Mouse (Mus musculus): Measurements from ENCODE around the gene Timp3. TPM values are rescaled to one million over a fixed set of nuclear protein-coding genes. Genes with fewer than 3 reads are reported as not detected.

Timp3 gene
- polyA plus RNA-seq, 1 experiment: 14.1 TPM

DNA sequence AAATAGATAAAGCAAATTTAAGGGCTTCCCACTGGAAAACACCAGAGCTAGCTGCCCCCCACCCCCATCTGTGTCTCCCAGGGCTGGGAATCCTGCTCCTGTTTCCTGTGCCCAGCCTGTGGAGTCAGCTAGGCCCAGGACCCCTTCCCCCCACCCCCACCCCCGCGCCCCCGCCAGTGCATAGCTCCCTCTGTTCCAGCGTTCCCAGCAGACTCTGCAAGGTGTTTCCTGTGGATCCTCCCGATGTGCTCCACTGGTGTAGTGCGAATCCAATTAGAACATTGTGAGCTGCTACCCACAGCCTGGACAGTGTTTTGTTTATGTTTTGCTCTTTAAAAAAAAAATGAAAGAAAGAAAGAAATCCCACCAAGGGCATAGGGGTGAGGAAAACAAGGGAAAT, 25.1 kb downstream of the Timp3 start:
- Histone ChIP-seq H3K27me3 (ENCODE audit: control insufficient read depth, insufficient read depth, low read length, poor library complexity, severe bottlenecking) (no peaks in the 10 kb centered on the region), H3K9ac (ENCODE audit: low read depth, poor library complexity, severe bottlenecking) (no peak overlapping the region), H3K4me1 (ENCODE audit: control insufficient read depth, insufficient read depth, low read length) (no peaks in the 10 kb centered on the region), H3K27ac (ENCODE audit: insufficient read depth, low read length) (no peak overlapping the region), H3K9me3 (replicated peaks; ENCODE audit: control insufficient read depth, insufficient read depth, low read length, poor library complexity, severe bottlenecking) (no peaks in the 10 kb centered on the region), H3K36me3 (ENCODE audit: control insufficient read depth, insufficient read depth, low read length, poor library complexity, severe bottlenecking) (no peaks in the 10 kb centered on the region), H3K4me3 (ENCODE audit: low read depth, low read length) (no peak overlapping the region)
- TF ChIP-seq EP300 (IDR thresholded peaks at IDR 0.05; ENCODE audit: insufficient read depth, low read depth, low read length) (no peak), CTCF (IDR thresholded peaks at IDR 0.05; ENCODE audit: low read depth, low read length) (no peak), POLR2A (IDR thresholded peaks at IDR 0.05; ENCODE audit: insufficient read depth, low read length) (no peak)

DNA sequence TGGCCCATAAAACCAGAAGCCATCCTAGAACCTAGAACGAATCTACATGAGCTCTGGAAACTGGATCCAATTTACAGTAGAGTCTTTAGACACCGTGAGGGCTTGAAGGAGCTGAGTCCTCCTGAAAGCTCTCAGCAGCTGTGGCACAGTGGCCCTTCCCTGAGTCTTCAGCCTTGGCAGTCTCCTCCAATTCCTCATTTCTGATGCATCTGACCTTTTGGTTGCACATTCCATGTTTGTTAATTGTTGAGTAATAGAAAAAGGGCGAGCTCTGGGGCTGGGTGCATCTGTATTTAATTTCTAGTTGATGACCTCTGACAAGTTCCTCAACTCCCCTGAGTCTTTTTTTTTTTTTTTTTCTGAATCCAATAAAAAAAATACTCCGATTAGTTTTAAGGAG, 28.0 kb downstream of the Timp3 start:
- H3K4me3 ChIP-seq (ENCODE audit: low read depth, low read length): no peak overlapping the region
- H3K36me3 ChIP-seq (ENCODE audit: control insufficient read depth, insufficient read depth, low read length, poor library complexity, severe bottlenecking): no peaks in the 10 kb centered on the region
- H3K27me3 ChIP-seq (ENCODE audit: control insufficient read depth, insufficient read depth, low read length, poor library complexity, severe bottlenecking): no peaks in the 10 kb centered on the region
- TF ChIP-seq EP300 (IDR thresholded peaks at IDR 0.05; ENCODE audit: insufficient read depth, low read depth, low read length) (no peak), CTCF (IDR thresholded peaks at IDR 0.05; ENCODE audit: low read depth, low read length) (no peak), POLR2A (IDR thresholded peaks at IDR 0.05; ENCODE audit: insufficient read depth, low read length) (no peak)
- H3K9me3 ChIP-seq (replicated peaks; ENCODE audit: control insufficient read depth, insufficient read depth, low read length, poor library complexity, severe bottlenecking): no peaks in the 10 kb centered on the region
- no peaks in the 10 kb centered on the region for H3K4me1 ChIP-seq (ENCODE audit: control insufficient read depth, insufficient read depth, low read length)
- no peak overlapping the region for H3K27ac ChIP-seq (ENCODE audit: insufficient read depth, low read length)
- H3K9ac ChIP-seq (ENCODE audit: low read depth, poor library complexity, severe bottlenecking): no peak overlapping the region

GRCm38 (mm10) chr10:86328691-86329090, 28.5 kb downstream of the Timp3 start:
- no peaks in the 10 kb centered on the region for H3K27me3 ChIP-seq (ENCODE audit: control insufficient read depth, insufficient read depth, low read length, poor library complexity, severe bottlenecking)
- H3K27ac ChIP-seq (ENCODE audit: insufficient read depth, low read length): no peak overlapping the region
- H3K9ac ChIP-seq (ENCODE audit: low read depth, poor library complexity, severe bottlenecking): no peak overlapping the region
- no peak overlapping the region for H3K4me3 ChIP-seq (ENCODE audit: low read depth, low read length)
- H3K36me3 ChIP-seq (ENCODE audit: control insufficient read depth, insufficient read depth, low read length, poor library complexity, severe bottlenecking): no peaks in the 10 kb centered on the region
- no peaks in the 10 kb centered on the region for H3K4me1 ChIP-seq (ENCODE audit: control insufficient read depth, insufficient read depth, low read length)
- H3K9me3 ChIP-seq (replicated peaks; ENCODE audit: control insufficient read depth, insufficient read depth, low read length, poor library complexity, severe bottlenecking): no peaks in the 10 kb centered on the region
- TF ChIP-seq CTCF (IDR thresholded peaks at IDR 0.05; ENCODE audit: low read depth, low read length) (no peak), EP300 (IDR thresholded peaks at IDR 0.05; ENCODE audit: insufficient read depth, low read depth, low read length) (no peak), POLR2A (IDR thresholded peaks at IDR 0.05; ENCODE audit: insufficient read depth, low read length) (no peak)

DNA sequence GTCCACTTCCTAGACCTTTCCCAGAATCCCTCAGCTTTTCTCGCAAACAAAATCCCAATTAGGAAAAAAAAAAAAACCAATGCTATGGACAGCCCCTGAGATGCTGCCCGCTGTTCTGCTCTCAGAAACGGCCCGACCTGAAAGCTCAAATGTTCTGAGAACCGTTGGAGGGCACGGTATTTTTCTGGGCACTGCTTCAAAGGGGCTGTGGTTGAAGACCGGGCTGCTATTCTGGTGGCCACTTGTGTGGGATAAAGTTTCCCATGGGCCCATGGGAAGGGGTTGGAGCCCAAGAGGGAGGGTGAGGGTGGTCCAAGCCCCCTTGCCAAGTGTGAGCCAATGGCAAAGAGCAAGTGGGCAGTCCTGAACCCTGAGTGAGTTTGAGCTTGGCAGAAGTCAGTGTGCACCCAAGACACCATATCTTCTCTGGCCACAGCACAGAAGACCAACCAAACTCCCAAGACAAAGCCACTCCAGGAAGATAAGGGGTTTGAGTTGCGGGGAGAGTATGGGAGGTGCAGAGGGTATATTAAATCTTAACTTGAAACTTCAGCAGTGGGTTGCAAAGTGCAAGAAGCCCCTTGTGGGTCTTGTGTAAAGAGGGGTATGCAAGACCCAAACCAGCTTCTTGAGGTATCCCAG, 29.2 kb downstream of the Timp3 start:
- TF ChIP-seq EP300 (IDR thresholded peaks at IDR 0.05; ENCODE audit: insufficient read depth, low read depth, low read length) (no peak), POLR2A (IDR thresholded peaks at IDR 0.05; ENCODE audit: insufficient read depth, low read length) (no peak), CTCF (IDR thresholded peaks at IDR 0.05; ENCODE audit: low read depth, low read length) (no peak)
- no peak overlapping the region for H3K9ac ChIP-seq (ENCODE audit: low read depth, poor library complexity, severe bottlenecking)
- H3K4me1 ChIP-seq (ENCODE audit: control insufficient read depth, insufficient read depth, low read length): no peaks in the 10 kb centered on the region

DNA sequence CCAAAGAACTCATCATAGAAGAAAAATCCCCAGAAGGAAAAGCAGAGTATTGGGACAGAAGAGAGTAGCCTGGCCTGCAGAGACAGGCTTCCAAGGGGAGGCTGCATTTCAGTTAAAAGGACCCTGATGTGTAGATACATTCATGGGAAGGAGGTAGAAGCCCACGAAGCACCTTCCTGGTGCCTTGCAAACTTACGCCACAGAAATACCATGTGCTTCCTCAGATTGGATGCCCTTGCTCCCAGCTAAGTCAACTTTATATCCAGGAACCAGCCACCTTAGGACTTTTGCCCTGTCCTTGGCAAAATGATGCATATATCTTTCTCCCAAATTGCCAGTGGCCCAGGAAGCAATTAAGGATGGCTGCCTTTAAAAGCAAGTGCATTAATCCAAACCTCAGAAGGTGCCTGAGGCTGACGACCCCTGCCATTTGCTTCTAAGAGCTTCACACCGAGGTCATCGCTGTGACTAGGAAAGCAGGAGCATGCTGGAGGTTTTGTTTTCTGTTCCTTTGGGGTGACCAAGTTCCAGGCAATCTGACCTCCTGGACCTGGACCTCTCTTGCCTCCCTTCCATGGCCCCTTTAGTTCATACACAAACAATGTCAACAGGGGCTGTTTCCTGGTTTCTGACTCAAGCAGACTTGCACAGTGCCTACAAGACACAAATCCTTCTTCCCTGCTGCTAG, 31.0 kb downstream of the Timp3 start:
- no peaks in the 10 kb centered on the region for H3K4me1 ChIP-seq (ENCODE audit: control insufficient read depth, insufficient read depth, low read length)
- no peak overlapping the region for H3K9ac ChIP-seq (ENCODE audit: low read depth, poor library complexity, severe bottlenecking)

More for the DNA sequence above, 29.2 kb downstream of the Timp3 start:
- no peaks in the 10 kb centered on the region for H3K27me3 ChIP-seq (ENCODE audit: control insufficient read depth, insufficient read depth, low read length, poor library complexity, severe bottlenecking)
- H3K4me3 ChIP-seq (ENCODE audit: low read depth, low read length): no peak overlapping the region
- H3K36me3 ChIP-seq (ENCODE audit: control insufficient read depth, insufficient read depth, low read length, poor library complexity, severe bottlenecking): no peaks in the 10 kb centered on the region
- H3K9me3 ChIP-seq (replicated peaks; ENCODE audit: control insufficient read depth, insufficient read depth, low read length, poor library complexity, severe bottlenecking): no peaks in the 10 kb centered on the region
- H3K27ac ChIP-seq (ENCODE audit: insufficient read depth, low read length): no peak overlapping the region

DNA sequence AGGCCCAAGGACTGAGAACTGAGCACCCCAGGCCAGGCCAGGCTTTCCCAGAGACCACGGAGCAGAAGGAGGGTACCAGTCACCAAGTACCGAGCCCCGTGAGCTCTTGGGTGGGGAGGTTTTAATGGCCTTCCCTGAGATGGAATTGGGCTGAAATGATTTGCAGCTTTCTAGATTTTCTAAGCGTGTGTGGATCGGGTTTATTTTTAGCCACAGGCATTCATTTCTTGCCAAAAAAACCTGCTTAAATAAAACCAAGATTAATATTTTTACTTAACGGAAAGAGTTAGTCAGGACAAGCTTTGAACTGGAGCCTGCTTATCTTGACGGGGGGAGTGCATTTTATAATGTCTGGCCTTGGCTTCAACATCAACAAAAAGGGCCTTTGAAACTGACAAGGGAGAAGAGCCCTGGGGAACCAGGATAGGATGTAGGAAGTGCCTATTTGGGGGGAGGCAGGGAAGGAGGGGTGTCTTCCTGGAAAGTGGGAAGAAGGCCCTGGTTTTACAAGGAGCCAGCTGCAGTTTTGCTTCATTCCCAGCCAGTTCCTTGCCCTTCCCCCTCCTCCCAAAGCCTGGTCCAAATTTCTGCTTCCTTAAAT, 31.6 kb downstream of the Timp3 start:
- no peaks in the 10 kb centered on the region for H3K27me3 ChIP-seq (ENCODE audit: control insufficient read depth, insufficient read depth, low read length, poor library complexity, severe bottlenecking)
- no peaks in the 10 kb centered on the region for H3K36me3 ChIP-seq (ENCODE audit: control insufficient read depth, insufficient read depth, low read length, poor library complexity, severe bottlenecking)
- H3K9ac ChIP-seq (ENCODE audit: low read depth, poor library complexity, severe bottlenecking): no peak overlapping the region
- H3K4me3 ChIP-seq (ENCODE audit: low read depth, low read length): no peak overlapping the region
- no peak overlapping the region for H3K27ac ChIP-seq (ENCODE audit: insufficient read depth, low read length)
- H3K9me3 ChIP-seq (replicated peaks; ENCODE audit: control insufficient read depth, insufficient read depth, low read length, poor library complexity, severe bottlenecking): no peaks in the 10 kb centered on the region; the same call in 1 of the 2 replicates
- no peaks in the 10 kb centered on the region for H3K4me1 ChIP-seq (ENCODE audit: control insufficient read depth, insufficient read depth, low read length)
- TF ChIP-seq EP300 (IDR thresholded peaks at IDR 0.05; ENCODE audit: insufficient read depth, low read depth, low read length) (no peak), POLR2A (IDR thresholded peaks at IDR 0.05; ENCODE audit: insufficient read depth, low read length) (no peak), CTCF (IDR thresholded peaks at IDR 0.05; ENCODE audit: low read depth, low read length) (no peak)

More for the DNA sequence above, 31.0 kb downstream of the Timp3 start:
- Histone ChIP-seq H3K27ac (ENCODE audit: insufficient read depth, low read length) (no peak overlapping the region), H3K9me3 (replicated peaks; ENCODE audit: control insufficient read depth, insufficient read depth, low read length, poor library complexity, severe bottlenecking) (no peaks in the 10 kb centered on the region; the same call in 1 of the 2 replicates), H3K27me3 (ENCODE audit: control insufficient read depth, insufficient read depth, low read length, poor library complexity, severe bottlenecking) (no peaks in the 10 kb centered on the region), H3K4me3 (ENCODE audit: low read depth, low read length) (no peak overlapping the region), H3K36me3 (ENCODE audit: control insufficient read depth, insufficient read depth, low read length, poor library complexity, severe bottlenecking) (no peaks in the 10 kb centered on the region)
- TF ChIP-seq POLR2A (IDR thresholded peaks at IDR 0.05; ENCODE audit: insufficient read depth, low read length) (no peak), EP300 (IDR thresholded peaks at IDR 0.05; ENCODE audit: insufficient read depth, low read depth, low read length) (no peak), CTCF (IDR thresholded peaks at IDR 0.05; ENCODE audit: low read depth, low read length) (no peak)

Data from ES-Bruce4 (cell line).